Mouse (Mus musculus): ENCODE measurements around the gene Vmn1r28. TPM values are rescaled to one million over a fixed set of nuclear protein-coding genes. Genes with fewer than 3 reads are reported as not detected.
"Not testable (repeated sequence)": the region's sequence is repeated elsewhere in the genome, so short reads cannot be mapped to it uniquely, and the experiment has no call there.

Gene Vmn1r28
- polyA plus RNA-seq (2014; fragmentation: Nextera tagmentation; extraction: Ambion mirVana), result not detected in 2 replicates

DNA sequence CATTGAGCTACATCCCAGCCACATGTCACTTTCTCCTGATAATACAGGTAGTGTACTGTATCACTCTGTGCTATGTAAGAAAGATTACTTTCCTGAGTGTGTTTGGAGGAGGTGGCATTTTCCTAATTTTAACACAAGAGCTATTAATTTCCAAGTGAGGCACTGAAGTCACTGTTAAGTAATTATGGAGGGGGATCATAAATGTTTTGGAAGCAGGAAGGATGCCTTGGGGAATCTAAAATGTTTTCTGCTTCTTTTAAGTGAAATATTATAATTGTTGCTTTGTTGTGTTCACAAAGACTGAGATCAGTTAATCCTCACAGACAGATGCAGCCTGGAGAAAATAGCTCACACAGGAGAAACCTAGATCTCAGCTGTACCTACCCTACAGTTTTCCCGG, at the start of gene Vmn1r28:
Gene Vmn1r28, plus strand, starts transcription at position 301 of the 400 bp plus-strand sequence.
- Histone ChIP-seq H3K4me3 (ENCODE audit: low read depth, low read length) (no peak within 1 kb of the TSS), H3K9me3 (ENCODE audit: control insufficient read depth, low read length) (no peaks in the 10 kb centered on the region), H3K4me2 (ENCODE audit: low read depth, severe bottlenecking) (no peak within 1 kb of the TSS), H3K9ac (ENCODE audit: low read length) (no peak within 1 kb of the TSS), H3K27ac (replicated peaks; ENCODE audit: low read depth, low read length) (no peak within 1 kb of the TSS), H3K27me3 (ENCODE audit: control insufficient read depth, insufficient read depth, low read length) (no peaks in the 10 kb centered on the region), H3K36me3 (ENCODE audit: control insufficient read depth, insufficient read depth, low read length) (no peaks in the 10 kb centered on the region), H3K4me1 (ENCODE audit: control insufficient read depth, insufficient read depth, low read length) (no peaks in the 10 kb centered on the region)
- WGBS, result 91% methylated on average over 1 of the region's 1 CpGs
- DNase-seq (ENCODE audit: low spot score) (no peak), ATAC-seq (ENCODE audit: insufficient number of reproducible peaks, low FRiP score, low TSS enrichment, low read depth) (no peak)

DNA sequence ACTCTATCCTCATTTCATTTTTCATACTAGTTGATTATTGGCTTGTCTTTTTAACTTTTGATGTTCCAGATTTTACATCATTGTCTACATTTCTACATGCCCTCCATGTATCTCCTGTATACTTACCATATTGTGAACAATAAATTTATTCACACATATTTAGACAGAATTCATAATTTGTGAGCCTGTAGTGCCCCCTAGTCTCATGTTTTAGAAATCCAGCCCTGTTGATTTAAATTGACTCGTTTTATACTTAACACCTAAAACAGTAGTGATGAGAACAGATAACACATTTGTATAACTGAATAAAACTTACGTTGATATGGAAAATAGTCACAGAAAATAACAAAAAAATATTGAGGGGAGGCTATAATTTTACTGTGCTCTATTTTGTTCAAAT, 45.7 kb upstream of the Vmn1r28 start:
- no peak overlapping the region for H3K4me3 ChIP-seq (ENCODE audit: low read depth, low read length)
- DNase-seq (ENCODE audit: low spot score), result no peak
- no peaks in the 10 kb centered on the region for H3K4me1 ChIP-seq (ENCODE audit: control insufficient read depth, insufficient read depth, low read length)
- no peaks in the 10 kb centered on the region for H3K27me3 ChIP-seq (ENCODE audit: control insufficient read depth, insufficient read depth, low read length)
- H3K4me2 ChIP-seq (ENCODE audit: low read depth, severe bottlenecking), result no peak overlapping the region
- WGBS, result 84% methylated on average over 2 of the region's 2 CpGs
- no peak overlapping the region for H3K27ac ChIP-seq (replicated peaks; ENCODE audit: low read depth, low read length)
- no peak overlapping the region for H3K9ac ChIP-seq (ENCODE audit: low read length)
- H3K9me3 ChIP-seq (ENCODE audit: control insufficient read depth, low read length), result no peaks in the 10 kb centered on the region
- no peaks in the 10 kb centered on the region for H3K36me3 ChIP-seq (ENCODE audit: control insufficient read depth, insufficient read depth, low read length)
- no peak for ATAC-seq (ENCODE audit: insufficient number of reproducible peaks, low FRiP score, low TSS enrichment, low read depth)

DNA sequence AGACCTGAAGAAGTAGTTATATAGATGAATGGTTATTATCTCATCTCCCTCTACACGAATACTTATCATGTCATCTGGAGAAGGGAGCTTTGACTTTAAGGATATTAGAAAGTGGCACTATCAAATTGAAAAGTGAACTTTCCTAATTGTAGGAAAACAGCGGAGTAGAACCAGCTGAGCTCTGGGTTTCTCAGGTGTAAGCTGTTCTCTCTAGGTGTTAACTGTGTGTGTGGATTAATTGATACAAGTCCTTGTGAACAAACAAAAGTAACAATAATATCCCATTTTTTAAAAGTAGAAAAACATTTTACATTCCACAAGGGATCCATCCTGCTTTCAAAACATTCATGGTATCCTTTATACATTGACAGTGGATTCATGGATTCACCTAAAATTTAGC, 43.1 kb upstream of the Vmn1r28 start, which contains the start of gene Vmn1r27:
Gene Vmn1r27, minus strand, starts transcription at position 101 of the 400 bp plus-strand sequence.
- H3K27me3 ChIP-seq (ENCODE audit: control insufficient read depth, insufficient read depth, low read length), result no peaks in the 10 kb centered on the region
- no peak for DNase-seq (ENCODE audit: low spot score)
- ATAC-seq (ENCODE audit: insufficient number of reproducible peaks, low FRiP score, low TSS enrichment, low read depth), result no peak
- H3K27ac ChIP-seq (replicated peaks; ENCODE audit: low read depth, low read length), result no peak within 1 kb of the TSS
- H3K4me2 ChIP-seq (ENCODE audit: low read depth, severe bottlenecking), result no peak within 1 kb of the TSS
- WGBS, result 88% methylated on average over 2 of the region's 2 CpGs
- no peaks in the 10 kb centered on the region for H3K36me3 ChIP-seq (ENCODE audit: control insufficient read depth, insufficient read depth, low read length)
- no peak within 1 kb of the TSS for H3K4me3 ChIP-seq (ENCODE audit: low read depth, low read length)
- no peak within 1 kb of the TSS for H3K9ac ChIP-seq (ENCODE audit: low read length)
- H3K4me1 ChIP-seq (ENCODE audit: control insufficient read depth, insufficient read depth, low read length), result no peaks in the 10 kb centered on the region
- no peaks in the 10 kb centered on the region for H3K9me3 ChIP-seq (ENCODE audit: control insufficient read depth, low read length)

DNA sequence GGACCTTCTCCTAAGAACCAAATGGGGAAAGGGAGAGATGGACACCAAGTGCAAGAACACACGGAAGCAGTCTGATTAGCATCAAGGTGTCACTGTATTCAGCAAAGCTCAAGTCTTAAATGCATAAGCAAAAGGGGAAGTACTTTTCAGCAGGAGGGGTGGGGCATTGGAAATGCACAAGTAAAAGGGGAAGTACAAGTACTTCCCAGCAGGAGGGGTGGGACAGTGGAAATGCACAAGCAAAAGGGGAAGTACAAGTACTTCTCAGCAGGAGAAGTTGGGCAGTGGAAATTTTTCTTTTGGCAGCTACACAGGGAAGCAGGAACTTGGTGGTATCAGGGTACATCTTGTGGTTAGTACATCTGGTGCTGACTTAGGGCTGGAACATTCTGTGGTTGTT, 17.8 kb downstream of the Vmn1r28 start:
- H3K27me3 ChIP-seq (ENCODE audit: control insufficient read depth, insufficient read depth, low read length); H3K4me2 ChIP-seq (ENCODE audit: low read depth, severe bottlenecking); ATAC-seq (ENCODE audit: insufficient number of reproducible peaks, low FRiP score, low TSS enrichment, low read depth); H3K4me1 ChIP-seq (ENCODE audit: control insufficient read depth, insufficient read depth, low read length); H3K9me3 ChIP-seq (ENCODE audit: control insufficient read depth, low read length); DNase-seq (ENCODE audit: low spot score); H3K36me3 ChIP-seq (ENCODE audit: control insufficient read depth, insufficient read depth, low read length); H3K9ac ChIP-seq (ENCODE audit: low read length); H3K4me3 ChIP-seq (ENCODE audit: low read depth, low read length); H3K27ac ChIP-seq (replicated peaks; ENCODE audit: low read depth, low read length): not testable (repeated sequence)
- 87% methylated on average over 1 of the region's 1 CpGs for WGBS

DNA sequence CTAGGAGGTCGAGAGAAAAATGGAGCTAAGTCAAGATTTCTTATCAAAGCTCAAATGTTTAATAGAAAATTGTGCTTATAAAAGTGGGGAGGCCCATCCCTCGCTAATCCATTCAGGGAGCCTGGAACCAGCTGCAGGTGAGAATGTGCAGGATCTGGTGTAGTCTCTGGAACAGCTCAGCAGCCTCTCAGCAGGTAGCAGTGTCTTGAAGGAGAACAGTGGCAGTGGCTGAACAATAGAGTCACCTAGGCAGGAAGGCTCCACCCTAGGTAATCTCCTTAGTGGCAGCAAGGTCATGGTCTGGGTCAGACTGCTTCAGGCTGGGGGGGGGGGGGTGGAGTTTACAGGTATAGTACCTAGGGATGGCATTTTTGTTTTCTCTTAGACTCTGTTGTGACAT, 30.4 kb downstream of the Vmn1r28 start:
- no peak overlapping the region for H3K9ac ChIP-seq (ENCODE audit: low read length)
- no peaks in the 10 kb centered on the region for H3K27me3 ChIP-seq (ENCODE audit: control insufficient read depth, insufficient read depth, low read length)
- H3K4me2 ChIP-seq (ENCODE audit: low read depth, severe bottlenecking), result no peak overlapping the region
- DNase-seq (ENCODE audit: low spot score), result no peak
- ATAC-seq (ENCODE audit: insufficient number of reproducible peaks, low FRiP score, low TSS enrichment, low read depth), result no peak
- no peaks in the 10 kb centered on the region for H3K36me3 ChIP-seq (ENCODE audit: control insufficient read depth, insufficient read depth, low read length)
- H3K9me3 ChIP-seq (ENCODE audit: control insufficient read depth, low read length), result no peaks in the 10 kb centered on the region
- no peak overlapping the region for H3K4me3 ChIP-seq (ENCODE audit: low read depth, low read length)
- WGBS, result 88% methylated on average over 2 of the region's 2 CpGs
- H3K4me1 ChIP-seq (ENCODE audit: control insufficient read depth, insufficient read depth, low read length), result no peaks in the 10 kb centered on the region
- no peak overlapping the region for H3K27ac ChIP-seq (replicated peaks; ENCODE audit: low read depth, low read length)

DNA sequence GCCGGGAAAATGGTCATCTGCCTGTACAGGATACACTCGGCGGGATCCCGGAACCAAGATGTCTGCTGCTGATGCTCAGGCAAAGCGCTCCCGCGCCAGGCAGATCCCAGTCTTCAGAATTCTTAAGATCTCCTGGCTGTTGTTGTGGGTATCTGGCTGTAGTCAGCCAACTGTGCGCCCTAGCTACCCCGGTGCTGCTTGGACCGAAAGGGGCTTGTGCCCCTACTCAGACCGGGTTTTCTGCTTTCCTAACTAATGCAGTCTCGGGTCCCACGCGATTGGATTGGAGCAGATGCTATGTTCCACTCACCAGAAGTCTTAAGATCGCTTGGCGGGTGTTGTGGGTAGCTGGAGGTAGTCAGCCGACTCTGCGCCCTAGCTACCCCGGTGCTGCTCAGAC, 36.7 kb downstream of the Vmn1r28 start:
- 80% methylated on average over 19 of the region's 19 CpGs for WGBS
- ATAC-seq (ENCODE audit: insufficient number of reproducible peaks, low FRiP score, low TSS enrichment, low read depth); DNase-seq (ENCODE audit: low spot score): not testable (repeated sequence)

DNA sequence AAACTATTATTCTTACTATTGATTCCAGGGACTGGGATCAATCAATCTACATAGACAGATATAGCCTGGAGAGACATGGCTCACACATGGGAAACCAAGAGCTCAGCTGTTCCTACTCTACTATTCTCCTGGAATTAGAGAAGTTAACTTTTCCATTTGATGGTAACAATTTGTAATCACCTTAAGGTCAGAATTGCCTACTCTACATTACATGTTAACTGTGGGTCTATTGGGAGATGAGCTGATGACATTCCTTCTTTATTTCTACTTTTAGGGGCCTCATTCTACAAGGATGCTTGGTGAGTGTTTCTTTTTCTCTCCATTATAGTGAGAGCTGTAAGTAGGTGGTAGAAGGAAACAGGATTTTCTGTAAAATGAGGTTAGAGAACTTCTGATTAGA, 39.4 kb downstream of the Vmn1r28 start, which contains the start of gene Vmn1r29:
Gene Vmn1r29, plus strand, starts transcription at position 301 of the 400 bp plus-strand sequence.
- no peaks in the 10 kb centered on the region for H3K36me3 ChIP-seq (ENCODE audit: control insufficient read depth, insufficient read depth, low read length)
- DNase-seq (ENCODE audit: low spot score) (no peak), ATAC-seq (ENCODE audit: insufficient number of reproducible peaks, low FRiP score, low TSS enrichment, low read depth) (no peak)
- H3K4me3 ChIP-seq (ENCODE audit: low read depth, low read length), result no peak within 1 kb of the TSS
- H3K4me2 ChIP-seq (ENCODE audit: low read depth, severe bottlenecking), result no peak within 1 kb of the TSS
- no peaks in the 10 kb centered on the region for H3K9me3 ChIP-seq (ENCODE audit: control insufficient read depth, low read length)
- H3K9ac ChIP-seq (ENCODE audit: low read length), result no peak within 1 kb of the TSS
- no peak within 1 kb of the TSS for H3K27ac ChIP-seq (replicated peaks; ENCODE audit: low read depth, low read length)
- H3K27me3 ChIP-seq (ENCODE audit: control insufficient read depth, insufficient read depth, low read length), result no peaks in the 10 kb centered on the region
- H3K4me1 ChIP-seq (ENCODE audit: control insufficient read depth, insufficient read depth, low read length), result no peaks in the 10 kb centered on the region

More for the DNA sequence above, 36.7 kb downstream of the Vmn1r28 start:
- not testable (repeated sequence) for H3K4me3 ChIP-seq (ENCODE audit: low read depth, low read length); H3K27ac ChIP-seq (replicated peaks; ENCODE audit: low read depth, low read length); H3K9ac ChIP-seq (ENCODE audit: low read length); H3K36me3 ChIP-seq (ENCODE audit: control insufficient read depth, insufficient read depth, low read length); H3K4me2 ChIP-seq (ENCODE audit: low read depth, severe bottlenecking); H3K9me3 ChIP-seq (ENCODE audit: control insufficient read depth, low read length); H3K4me1 ChIP-seq (ENCODE audit: control insufficient read depth, insufficient read depth, low read length); H3K27me3 ChIP-seq (ENCODE audit: control insufficient read depth, insufficient read depth, low read length)

Other genes with a start within 250 kb of the Vmn1r28 start
- not detected in 2 replicates for gene Vmn1r26, start 246.9 kb upstream of the Vmn1r28 start, polyA plus RNA-seq (2014; fragmentation: Nextera tagmentation; extraction: Ambion mirVana)
- not detected in 2 replicates for gene Vmn1r27, start 43.2 kb upstream of the Vmn1r28 start, polyA plus RNA-seq (2014; fragmentation: Nextera tagmentation; extraction: Ambion mirVana)
- not detected in 2 replicates for gene Vmn1r29, start 39.5 kb downstream of the Vmn1r28 start, polyA plus RNA-seq (2014; fragmentation: Nextera tagmentation; extraction: Ambion mirVana)
- gene Vmn1r30, start 181.3 kb downstream of the Vmn1r28 start, polyA plus RNA-seq (2014; fragmentation: Nextera tagmentation; extraction: Ambion mirVana), result not detected in 2 replicates
- gene Vmn1r31, start 213.3 kb downstream of the Vmn1r28 start, polyA plus RNA-seq (2014; fragmentation: Nextera tagmentation; extraction: Ambion mirVana), result not detected in 2 replicates